Mouse (Mus musculus): ENCODE results near the gene Afdn. TPM values are rescaled to one million over a fixed set of nuclear protein-coding genes. Genes with fewer than 3 reads are reported as not detected.
A peak's percentile ranks its signal among the peaks of the same experiment; 100 is the strongest.
"Not testable (repeated sequence)": the region's sequence is repeated elsewhere in the genome, so short reads cannot be mapped to it uniquely, and the experiment has no call there.

The Afdn gene
- polyA plus RNA-seq, 1 experiment = 30.2 TPM

GRCm38 (mm10) chr17:13761179-13761913 is 1.0 kb downstream of the Afdn start, which contains the start of gene Tcte2:
TSS of gene Tcte2 (minus strand) at chr17:13761825.
- under 1% methylated on average over 73 of the region's 74 CpGs for WGBS
- DNase-seq (ENCODE audit: low read depth, low spot score) = no peak

GRCm38 (mm10) chr17:13763819-13764218 is 3.5 kb downstream of the Afdn start:
- DNase-seq (ENCODE audit: low read depth, low spot score) = no peak
- WGBS = 18% methylated on average over 1 of the region's 1 CpGs

GRCm38 (mm10) chr17:13764911-13765310 is 4.6 kb downstream of the Afdn start:
- not testable (repeated sequence) for DNase-seq (ENCODE audit: low read depth, low spot score)
- 66% methylated on average over 2 of the region's 2 CpGs for WGBS

GRCm38 (mm10) chr17:13768531-13768930 is 8.2 kb downstream of the Afdn start:
- no peak for DNase-seq (ENCODE audit: low read depth, low spot score)
- 53% methylated on average over 1 of the region's 1 CpGs for WGBS

GRCm38 (mm10) chr17:13769256-13769655 is 8.9 kb downstream of the Afdn start:
- no peak for DNase-seq (ENCODE audit: low read depth, low spot score)
- WGBS = 92% methylated on average over 3 of the region's 3 CpGs

GRCm38 (mm10) chr17:13777676-13778075 is 17.3 kb downstream of the Afdn start:
- 55% methylated on average over 2 of the region's 2 CpGs for whole genome bisulfite sequencing
- no peak for DNase-seq (ENCODE audit: low read depth, low spot score)

GRCm38 (mm10) chr17:13778865-13779264 is 18.5 kb downstream of the Afdn start:
- WGBS = 91% methylated on average over 1 of the region's 1 CpGs
- no peak for DNase-seq (ENCODE audit: low read depth, low spot score)

- DNase-seq (ENCODE audit: low read depth, low spot score) = no peak
- WGBS = 86% methylated on average over 5 of the region's 5 CpGs
Measured at GRCm38 (mm10) chr17:13781948-13782347, 21.6 kb downstream of the Afdn start.

GRCm38 (mm10) chr17:13783469-13783868 is 23.1 kb downstream of the Afdn start:
- DNase-seq (ENCODE audit: low read depth, low spot score) = no peak
- WGBS = 33% methylated on average over 1 of the region's 1 CpGs

GRCm38 (mm10) chr17:13790033-13790432 is 29.7 kb downstream of the Afdn start:
- WGBS = 40% methylated on average over 2 of the region's 2 CpGs
- DNase-seq (ENCODE audit: low read depth, low spot score) = peak; percentile 33

- no peak for DNase-seq (ENCODE audit: low read depth, low spot score)
- WGBS = 78% methylated on average over 1 of the region's 1 CpGs
Measured at GRCm38 (mm10) chr17:13797691-13798090, 37.4 kb downstream of the Afdn start.

GRCm38 (mm10) chr17:13802836-13803408 is 42.6 kb downstream of the Afdn start:
- DNase-seq (ENCODE audit: low read depth, low spot score) = no peak
- 94% methylated on average over 2 of the region's 2 CpGs for WGBS

- WGBS = 97% methylated on average over 1 of the region's 1 CpGs
- DNase-seq (ENCODE audit: low read depth, low spot score) = no peak
Measured at GRCm38 (mm10) chr17:13806016-13806415, 45.7 kb downstream of the Afdn start.

GRCm38 (mm10) chr17:13817789-13818188 is 57.5 kb downstream of the Afdn start:
- DNase-seq (ENCODE audit: low read depth, low spot score) = no peak
- 80% methylated on average over 2 of the region's 2 CpGs for WGBS

GRCm38 (mm10) chr17:13819342-13819741 is 59.0 kb downstream of the Afdn start:
- 84% methylated on average over 4 of the region's 4 CpGs for WGBS
- no peak for DNase-seq (ENCODE audit: low read depth, low spot score)

- 75% methylated on average over 2 of the region's 2 CpGs for WGBS
- DNase-seq (ENCODE audit: low read depth, low spot score) = no peak
Measured at GRCm38 (mm10) chr17:13820676-13821075, 60.3 kb downstream of the Afdn start.

- 47% methylated on average over 2 of the region's 2 CpGs for WGBS
- no peak for DNase-seq (ENCODE audit: low read depth, low spot score)
Measured at GRCm38 (mm10) chr17:13825421-13825820, 65.1 kb downstream of the Afdn start.

GRCm38 (mm10) chr17:13830234-13830633 is 69.9 kb downstream of the Afdn start:
- 98% methylated on average over 1 of the region's 1 CpGs for WGBS
- no peak for DNase-seq (ENCODE audit: low read depth, low spot score)

- DNase-seq (ENCODE audit: low read depth, low spot score) = peak; percentile 33
- WGBS = 91% methylated on average over 1 of the region's 1 CpGs
Measured at GRCm38 (mm10) chr17:13830636-13831341, 70.5 kb downstream of the Afdn start.

GRCm38 (mm10) chr17:13835876-13836275 is 75.5 kb downstream of the Afdn start:
- WGBS = 66% methylated on average over 4 of the region's 4 CpGs
- DNase-seq (ENCODE audit: low read depth, low spot score) = peak; percentile 32

GRCm38 (mm10) chr17:13850175-13850574 is 89.8 kb downstream of the Afdn start:
- WGBS = 81% methylated on average over 2 of the region's 2 CpGs
- DNase-seq (ENCODE audit: low read depth, low spot score) = no peak
